Mouse (Mus musculus): ENCODE results near the gene Pdlim7.

The Pdlim7 gene

GRCm38 (mm10) chr13:55513111-55513748 is at the start of gene Pdlim7:
TSS of gene Pdlim7 (minus strand) at chr13:55513676.
- no peak for DNase-seq (ENCODE audit: low read depth, low spot score)

GRCm38 (mm10) chr13:55557499-55557898 is 44.0 kb upstream of the Pdlim7 start:
- DNase-seq (ENCODE audit: low read depth, low spot score), result no peak

GRCm38 (mm10) chr13:55555921-55556320 is 42.4 kb upstream of the Pdlim7 start:
- no peak for DNase-seq (ENCODE audit: low read depth, low spot score)

- DNase-seq (ENCODE audit: low read depth, low spot score), result no peak
Observed at GRCm38 (mm10) chr13:55549061-55549460, 35.6 kb upstream of the Pdlim7 start.

GRCm38 (mm10) chr13:55548426-55548825 is 35.0 kb upstream of the Pdlim7 start:
- DNase-seq (ENCODE audit: low read depth, low spot score), result no peak

GRCm38 (mm10) chr13:55547916-55548315 is 34.4 kb upstream of the Pdlim7 start:
- DNase-seq (ENCODE audit: low read depth, low spot score), result no peak

GRCm38 (mm10) chr13:55544792-55545191 is 31.3 kb upstream of the Pdlim7 start:
- no peak for DNase-seq (ENCODE audit: low read depth, low spot score)

- no peak for DNase-seq (ENCODE audit: low read depth, low spot score)
Observed at GRCm38 (mm10) chr13:55543447-55543846, 30.0 kb upstream of the Pdlim7 start.

GRCm38 (mm10) chr13:55542891-55543290 is 29.4 kb upstream of the Pdlim7 start:
- no peak for DNase-seq (ENCODE audit: low read depth, low spot score)

- DNase-seq (ENCODE audit: low read depth, low spot score), result no peak
Observed at GRCm38 (mm10) chr13:55540933-55541332, 27.5 kb upstream of the Pdlim7 start.

- peak; percentile 100 for DNase-seq (ENCODE audit: low read depth, low spot score)
Observed at GRCm38 (mm10) chr13:55536194-55537175, 23.0 kb upstream of the Pdlim7 start, which contains the start of gene Ddx41. TSS of gene Ddx41 (minus strand) at chr13:55536658.

- no peak for DNase-seq (ENCODE audit: low read depth, low spot score)
Observed at GRCm38 (mm10) chr13:55535796-55536193, 22.3 kb upstream of the Pdlim7 start.

- DNase-seq (ENCODE audit: low read depth, low spot score), result no peak
Observed at GRCm38 (mm10) chr13:55535191-55535590, 21.7 kb upstream of the Pdlim7 start.

- no peak for DNase-seq (ENCODE audit: low read depth, low spot score)
Observed at GRCm38 (mm10) chr13:55529198-55529915, 15.9 kb upstream of the Pdlim7 start, which contains the start of gene Dok3. TSS of gene Dok3 (minus strand) at chr13:55529296.

GRCm38 (mm10) chr13:55527834-55528772 is 14.6 kb upstream of the Pdlim7 start:
- no peak for DNase-seq (ENCODE audit: low read depth, low spot score)

- no peak for DNase-seq (ENCODE audit: low read depth, low spot score)
Observed at GRCm38 (mm10) chr13:55527212-55527611, 13.7 kb upstream of the Pdlim7 start.

- DNase-seq (ENCODE audit: low read depth, low spot score), result no peak
Observed at GRCm38 (mm10) chr13:55525733-55526553, 12.5 kb upstream of the Pdlim7 start.

- DNase-seq (ENCODE audit: low read depth, low spot score), result no peak
Observed at GRCm38 (mm10) chr13:55523951-55524600, 10.6 kb upstream of the Pdlim7 start.

GRCm38 (mm10) chr13:55523278-55523677 is 9.8 kb upstream of the Pdlim7 start:
- DNase-seq (ENCODE audit: low read depth, low spot score), result no peak

Measured in telencephalon, adult 2 months (tissue).